Mouse (Mus musculus) neural tube, embryonic 14.5 days (tissue): ENCODE results near the gene Caskin2. TPM values are rescaled to one million over a fixed set of nuclear protein-coding genes. Genes with fewer than 3 reads are reported as not detected.
"Not testable (repeated sequence)": the region's sequence is repeated elsewhere in the genome, so short reads cannot be mapped to it uniquely, and the experiment has no call there.

Experiments used
- ATAC-seq: fragments of 200-750 bp; cut with Nextera tagmentation; 2 replicates; pipeline ENCODE4 v1.8.0; 2017; ENCODE audit warnings: low read depth, mild to moderate bottlenecking, moderate TSS enrichment, moderate library complexity
- H3K27ac ChIP-seq: fragments of 300-500 bp; sonication (generic); 2 replicates; pipeline ENCODE4 v1.5.1; 2014; ENCODE audit warnings: low read depth, mild to moderate bottlenecking, control low read depth, low read length, moderate library complexity, mixed read lengths
- H3K27me3 ChIP-seq: fragments of 300-500 bp; sonication (generic); 2 replicates; pipeline ENCODE4 v1.6.1; 2014; ENCODE audit warnings: low read length; ENCODE audit not compliant: control insufficient read depth, insufficient read depth
- H3K36me3 ChIP-seq: fragments of 300-500 bp; sonication (generic); 2 replicates; pipeline ENCODE4 v1.6.1; 2014; ENCODE audit warnings: low read length, mixed read lengths; ENCODE audit not compliant: control insufficient read depth, insufficient read depth
- H3K4me1 ChIP-seq: fragments of 300-500 bp; sonication (generic); 2 replicates; pipeline ENCODE4 v1.6.1; 2014; ENCODE audit warnings: low read length; ENCODE audit not compliant: control insufficient read depth, insufficient read depth
- H3K4me2 ChIP-seq: fragments of 300-500 bp; sonication (generic); 2 replicates; pipeline ENCODE4 v1.6.1; 2014; ENCODE audit warnings: mild to moderate bottlenecking, low read depth, low read length, control low read depth
- H3K4me3 ChIP-seq: fragments of 300-500 bp; sonication (generic); 2 replicates; pipeline ENCODE4 v1.5.1; 2014; ENCODE audit warnings: low read depth, low read length, control low read depth, mixed read lengths
- H3K9ac ChIP-seq: fragments of 300-500 bp; sonication (generic); replicated peaks from 2 replicates; pipeline ENCODE4 v1.6.1; 2014; ENCODE audit warnings: low read depth, mild to moderate bottlenecking, control low read depth, low read length, mixed read lengths
- H3K9me3 ChIP-seq: fragments of 300-500 bp; sonication (generic); 2 replicates; pipeline ENCODE4 v1.6.1; 2016; ENCODE audit warnings: low read length; ENCODE audit not compliant: control insufficient read depth
- WGBS: fragments of 180-500 bp; shearing (Covaris S2); extraction: QIAGEN DNeasy Blood & Tissue Kit; methylation state at CpG from one replicate; pipeline ENCODE4 v1.1.7; 2014; 5-methylcytosine and 5-hydroxymethylcytosine counted together
- polyA plus RNA-seq: library from polyadenylated mRNA; unstranded; fragments of >200 nt; fragmentation: Nextera tagmentation; extraction: Ambion mirVana; gene quantifications from 2 replicates; pipeline ENCODE4 v1.2.1, GENCODE M21; 2014

Gene Caskin2
- polyA plus RNA-seq, 1 experiment from 2014 or later: 9.5 TPM

GRCm38 (mm10) chr11:115765607-115766141 is 47.8 kb downstream of the Caskin2 start:
- ATAC-seq: peak; percentile 82
- H3K9me3 ChIP-seq: no peaks in the 10 kb centered on the region
- peak overlapping the region; percentile 86 for H3K4me2 ChIP-seq
- peaks cover 24% of the 10 kb centered on the region for H3K4me1 ChIP-seq
- peak overlapping the region; percentile 83 for H3K4me3 ChIP-seq
- under 1% methylated on average over 32 of the region's 34 CpGs for WGBS
- H3K9ac ChIP-seq: peak overlapping the region; percentile 92
- H3K27me3 ChIP-seq: no peaks in the 10 kb centered on the region
- H3K27ac ChIP-seq: peak overlapping the region; percentile 93
- H3K36me3 ChIP-seq: no peaks in the 10 kb centered on the region

- Histone ChIP-seq H3K36me3 (no peaks in the 10 kb centered on the region), H3K27ac (peak within 1 kb of the TSS; percentile 93), H3K4me3 (peak within 1 kb of the TSS; percentile 83), H3K9me3 (no peaks in the 10 kb centered on the region), H3K4me1 (peaks cover 24% of the 10 kb centered on the region), H3K4me2 (peak within 1 kb of the TSS; percentile 86), H3K9ac (peak within 1 kb of the TSS; percentile 92), H3K27me3 (no peaks in the 10 kb centered on the region)
- WGBS: 1% methylated on average over 32 of the region's 32 CpGs
- peak; percentile 96 for ATAC-seq
Observed at GRCm38 (mm10) chr11:115765103-115765606, 48.3 kb downstream of the Caskin2 start, which contains the start of gene Tmem94. Gene Tmem94 (plus strand): TSS chr11:115765433.

GRCm38 (mm10) chr11:115764698-115765097 is 48.7 kb downstream of the Caskin2 start:
- peak overlapping the region; percentile 92; the same call in 1 of the 2 replicates for H3K9ac ChIP-seq
- H3K36me3 ChIP-seq: no peaks in the 10 kb centered on the region
- WGBS: 30% methylated on average over 2 of the region's 2 CpGs
- peak overlapping the region; percentile 45 for H3K4me2 ChIP-seq
- peak overlapping the region; percentile 83 for H3K4me3 ChIP-seq
- no peaks in the 10 kb centered on the region for H3K27me3 ChIP-seq
- H3K9me3 ChIP-seq: no peaks in the 10 kb centered on the region
- no peak for ATAC-seq
- H3K4me1 ChIP-seq: peaks cover 22% of the 10 kb centered on the region
- H3K27ac ChIP-seq: no peak overlapping the region

GRCm38 (mm10) chr11:115762176-115762575 is 51.3 kb downstream of the Caskin2 start:
- not testable (repeated sequence) for H3K4me2 ChIP-seq, H3K9ac ChIP-seq

GRCm38 (mm10) chr11:115753485-115753884 is 60.0 kb downstream of the Caskin2 start:
- no peak for ATAC-seq
- Histone ChIP-seq H3K27me3 (no peaks in the 10 kb centered on the region), H3K4me2 (no peak overlapping the region), H3K9ac (no peak overlapping the region), H3K4me1 (no peaks in the 10 kb centered on the region), H3K27ac (no peak overlapping the region), H3K36me3 (no peaks in the 10 kb centered on the region), H3K4me3 (no peak overlapping the region), H3K9me3 (no peaks in the 10 kb centered on the region)
- 64% methylated on average over 4 of the region's 4 CpGs for WGBS

More at GRCm38 (mm10) chr11:115762176-115762575, 51.3 kb downstream of the Caskin2 start:
- H3K36me3 ChIP-seq, H3K27ac ChIP-seq, H3K4me3 ChIP-seq, ATAC-seq, H3K9me3 ChIP-seq, H3K27me3 ChIP-seq: not testable (repeated sequence)
- WGBS: 96% methylated on average over 7 of the region's 7 CpGs
- H3K4me1 ChIP-seq: peaks cover 11% of the 10 kb centered on the region

GRCm38 (mm10) chr11:115752653-115753052 is 60.8 kb downstream of the Caskin2 start:
- no peaks in the 10 kb centered on the region for H3K4me1 ChIP-seq
- H3K27me3 ChIP-seq: no peaks in the 10 kb centered on the region
- no peak overlapping the region for H3K9ac ChIP-seq
- no peaks in the 10 kb centered on the region for H3K36me3 ChIP-seq
- no peak overlapping the region for H3K27ac ChIP-seq
- no peak for ATAC-seq
- WGBS: 32% methylated on average over 7 of the region's 7 CpGs
- H3K4me3 ChIP-seq: no peak overlapping the region
- H3K4me2 ChIP-seq: no peak overlapping the region
- no peaks in the 10 kb centered on the region for H3K9me3 ChIP-seq

- Histone ChIP-seq H3K27ac (no peak overlapping the region), H3K4me1 (no peaks in the 10 kb centered on the region), H3K27me3 (no peaks in the 10 kb centered on the region), H3K9me3 (no peaks in the 10 kb centered on the region), H3K9ac (no peak overlapping the region), H3K36me3 (no peaks in the 10 kb centered on the region), H3K4me3 (no peak overlapping the region), H3K4me2 (no peak overlapping the region)
- 54% methylated on average over 2 of the region's 2 CpGs for WGBS
- ATAC-seq: no peak
Observed at GRCm38 (mm10) chr11:115751725-115752124, 61.7 kb downstream of the Caskin2 start.

- Histone ChIP-seq H3K4me3 (no peak overlapping the region), H3K4me2 (no peak overlapping the region), H3K9ac (no peak overlapping the region), H3K4me1 (no peaks in the 10 kb centered on the region), H3K9me3 (no peaks in the 10 kb centered on the region), H3K27me3 (no peaks in the 10 kb centered on the region), H3K36me3 (no peaks in the 10 kb centered on the region), H3K27ac (no peak overlapping the region)
- ATAC-seq: no peak
- WGBS: 82% methylated on average over 5 of the region's 5 CpGs
Observed at GRCm38 (mm10) chr11:115749834-115750233, 63.6 kb downstream of the Caskin2 start.
